ENCODE assay signal across 10 mouse cellular contexts in the genomic region with DNA sequence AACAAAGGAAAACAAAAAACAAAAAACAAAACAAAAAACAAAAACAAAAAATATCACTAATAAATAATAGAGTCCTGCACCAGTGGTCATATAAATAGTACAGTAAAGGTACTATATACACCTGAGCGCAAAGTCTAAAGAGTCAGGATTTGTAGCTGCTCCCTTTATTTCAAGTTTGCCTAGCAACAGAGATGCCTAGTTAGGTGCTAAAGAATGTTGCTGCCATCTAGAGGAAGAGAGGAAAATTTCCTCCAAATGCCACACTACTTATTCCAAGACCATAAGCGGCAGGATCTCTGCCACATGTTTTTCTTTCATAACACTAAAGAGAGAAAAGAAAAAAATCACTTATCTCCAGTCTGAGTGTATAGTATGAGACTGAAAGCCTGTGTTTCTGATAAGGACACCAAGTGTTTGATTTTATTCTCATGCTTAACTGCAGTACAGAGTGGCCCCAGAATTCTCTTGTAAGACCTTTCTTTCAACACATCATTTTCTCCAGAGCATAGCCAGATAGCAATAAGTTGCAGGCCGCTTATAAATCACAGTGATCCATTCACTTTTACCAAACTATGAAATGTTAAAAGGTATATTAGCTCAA. TPM values are rescaled to one million over a fixed set of nuclear protein-coding genes. Genes with fewer than 3 reads are reported as not detected.
DNase-seq lines count a peak whose midpoint lies in the region; ATAC-seq and TF ChIP-seq lines count a peak whose summit lies in the region.
"Had no signal": no experiment of that assay in that cellular context is flagged by ENCODE, and none has a peak within 500 bp of the region (broad histone marks: within the 10 kb centered on the region; RNA-seq: fewer than 3 reads in every experiment).

No protein-coding gene starts in this region.

- H3K4me1 ChIP-seq in testis, adult 2 months (ENCODE audit: control insufficient read depth, insufficient read depth, low read length), result no peaks in the 10 kb centered on the region
- no peaks in the 10 kb centered on the region for H3K4me1 ChIP-seq in neural tube, embryonic 13.5 days (replicated peaks)

- TF ChIP-seq CTCF in testis, adult 2 months (IDR thresholded peaks at IDR 0.05; ENCODE audit: control insufficient read depth, insufficient read depth, insufficient replicate concordance, low read depth, low read length), result peak; percentile 15; the same call in 1 of the 2 replicates

- no peaks in the 10 kb centered on the region for H3K36me3 ChIP-seq in testis, adult 2 months (ENCODE audit: control insufficient read depth, insufficient read depth, low read length)
- H3K36me3 ChIP-seq in neural tube, embryonic 13.5 days, result no peaks in the 10 kb centered on the region
- H3K36me3 ChIP-seq: G1E had no signal

- H3K9me3 ChIP-seq in neural tube, embryonic 13.5 days, result peaks cover 8% of the 10 kb centered on the region; the same call in 1 of the 2 replicates
- H3K9me3 ChIP-seq: G1E had no signal

- H3K4me2 ChIP-seq in neural tube, embryonic 13.5 days, result no peak overlapping the region

- peak; percentile 53; the same call in 1 of the 2 replicates for ATAC-seq in neural tube, embryonic 13.5 days (ENCODE audit: low read depth)

- H3K27me3 ChIP-seq in testis, adult 2 months (ENCODE audit: control insufficient read depth, insufficient read depth, low read length), result no peaks in the 10 kb centered on the region
- no peaks in the 10 kb centered on the region for H3K27me3 ChIP-seq in neural tube, embryonic 13.5 days

- DNase-seq in cerebellum, adult 9-11 months, result peak; percentile 19
- no peak for DNase-seq in cerebellum, adult 11-12 months
- DNase-seq in testis, postnatal 10 days (ENCODE audit: low spot score), result no peak
- DNase-seq in induced T-regulatory cell, adult 2 months (ENCODE audit: low read depth), result peak; percentile 59
- DNase-seq in adrenal gland, postnatal 25 days, result no peak
- DNase-seq in layer of hippocampus, adult 9-11 months, result no peak

- no peak overlapping the region for H3K9ac ChIP-seq in neural tube, embryonic 13.5 days

- no peak overlapping the region for H3K4me3 ChIP-seq in testis, adult 2 months (ENCODE audit: control insufficient read depth, low read depth, low read length)
- no peak overlapping the region for H3K4me3 ChIP-seq in neural tube, embryonic 13.5 days

- no peak for TF ChIP-seq POLR2A in testis, adult 2 months (IDR thresholded peaks at IDR 0.05; ENCODE audit: control insufficient read depth, low read depth, low read length)

- 54% methylated on average over 3 of the region's 3 CpGs for WGBS in neural tube, embryonic 13.5 days

- no peak overlapping the region for H3K27ac ChIP-seq in testis, adult 2 months (ENCODE audit: control insufficient read depth, insufficient read depth, low read depth, low read length)
- H3K27ac ChIP-seq in neural tube, embryonic 13.5 days (replicated peaks), result no peak overlapping the region

RNA-seq across cellular contexts. Expression of gene Actbl2, which starts 16.8 kb away (rescaled TPM):
- 0.05 TPM in 1 of 2 replicates, not detected in the other for polyA plus RNA-seq in testis, adult 2 months (2012; rRNA removed)
- not detected in 2 replicates for polyA plus RNA-seq in neural tube, embryonic 13.5 days (2015; fragmentation: Nextera tagmentation; extraction: Ambion mirVana)
- not detected in 2 replicates for total RNA-seq in adrenal gland, postnatal 25 days (2021)
- polyA plus RNA-seq: G1E; limb, embryonic 11.5 days had no signal

Comparison
In these comparisons a context has a peak if more than half of its experiments do, and no peak if none do; other contexts are left out.
1. DNase-seq: peak in cerebellum, adult 9-11 months (single experiment) and induced T-regulatory cell, adult 2 months (single experiment); none in cerebellum, adult 11-12 months (single experiment), testis, postnatal 10 days (single experiment), adrenal gland, postnatal 25 days (single experiment) and layer of hippocampus, adult 9-11 months (single experiment).